Mouse (Mus musculus) megakaryocyte-erythroid progenitor cell, adult 5-6 weeks (primary cell): ENCODE results near the gene Nphp4. TPM values are rescaled to one million over a fixed set of nuclear protein-coding genes. Genes with fewer than 3 reads are reported as not detected.

Source experiments
- total RNA-seq, 2 experiments: library from RNA; stranded (forward) in 1 of 2; stranded (reverse) in 1 of 2; fragments of 200-1000, 215-1000 nt in 1 of 2; fragments of >200 nt in 1 of 2; fragmentation: Nextera tagmentation in 1 of 2; gene quantifications; 2 replicates each; pipeline ENCODE4 v1.2.3; 2014 to 2017

Nphp4 gene
- total RNA-seq, 2 experiments from 2014 or later: 0.19 to 0.61 TPM

Other genes starting within 250 kb of the Nphp4 start
- gene Gpr153, start 202.5 kb upstream of the Nphp4 start, total RNA-seq (2014; fragmentation: Nextera tagmentation): not detected in 2 replicates
- gene Gpr153, start 202.5 kb upstream of the Nphp4 start, total RNA-seq (2017): not detected in 2 replicates
- not detected in 2 replicates for gene Hes3, start 185.0 kb upstream of the Nphp4 start, total RNA-seq (2014; fragmentation: Nextera tagmentation)
- not detected in 2 replicates for gene Hes3, start 185.0 kb upstream of the Nphp4 start, total RNA-seq (2017)
- 23.1 and 26.7 TPM in 2 replicates for gene Icmt, start 179.5 kb upstream of the Nphp4 start, total RNA-seq (2014; fragmentation: Nextera tagmentation)
- 12.6 and 12.9 TPM in 2 replicates for gene Icmt, start 179.5 kb upstream of the Nphp4 start, total RNA-seq (2017)
- not detected in 2 replicates for gene Rnf207, start 157.7 kb upstream of the Nphp4 start, total RNA-seq (2014; fragmentation: Nextera tagmentation)
- gene Rnf207, start 157.7 kb upstream of the Nphp4 start, total RNA-seq (2017): 0.38 TPM in 1 of 2 replicates, not detected in the other
- 2,168 and 2,467 TPM in 2 replicates for gene Rpl22, start 151.0 kb upstream of the Nphp4 start, total RNA-seq (2014; fragmentation: Nextera tagmentation)
- gene Rpl22, start 151.0 kb upstream of the Nphp4 start, total RNA-seq (2017): 3,890 and 4,556 TPM in 2 replicates
- 0.10 TPM in 1 of 2 replicates, not detected in the other for gene Chd5, start 138.1 kb upstream of the Nphp4 start, total RNA-seq (2014; fragmentation: Nextera tagmentation)
- gene Chd5, start 138.1 kb upstream of the Nphp4 start, total RNA-seq (2017): 0.04 TPM in 1 of 2 replicates, not detected in the other
- 42.5 and 57.5 TPM in 2 replicates for gene Kcnab2, start 1.2 kb downstream of the Nphp4 start, total RNA-seq (2014; fragmentation: Nextera tagmentation)
- gene Kcnab2, start 1.2 kb downstream of the Nphp4 start, total RNA-seq (2017): 59.7 and 75.3 TPM in 2 replicates